Mouse (Mus musculus): ENCODE measurements around the gene Cdc37l1. TPM values are rescaled to one million over a fixed set of nuclear protein-coding genes. Genes with fewer than 3 reads are reported as not detected.
"Not testable (repeated sequence)": the region's sequence is repeated elsewhere in the genome, so short reads cannot be mapped to it uniquely, and the experiment has no call there.

The Cdc37l1 gene
- polyA plus RNA-seq, 1 experiment from 2014 or later = 51.7 TPM

- DNase-seq (ENCODE audit: low spot score) (no peak), ATAC-seq (ENCODE audit: low FRiP score) (no peak)
- Histone ChIP-seq H3K27ac (ENCODE audit: low read depth, low read length) (no peak overlapping the region), H3K9ac (ENCODE audit: low read depth, low read length) (peak overlapping the region; percentile 76), H3K4me2 (replicated peaks; ENCODE audit: low read depth, low read length) (peak overlapping the region; percentile 33), H3K4me3 (ENCODE audit: low read depth, low read length) (peak overlapping the region; percentile 63), H3K4me1 (replicated peaks; ENCODE audit: control insufficient read depth, insufficient read depth, low read length) (0 out of 2 replicates have a peak, but pooled peaks cover 2% of the 10 kb centered on the region), H3K9me3 (ENCODE audit: control insufficient read depth, low read length) (no peaks in the 10 kb centered on the region), H3K27me3 (ENCODE audit: control insufficient read depth, insufficient read depth, low read length) (no peaks in the 10 kb centered on the region), H3K36me3 (ENCODE audit: control insufficient read depth, insufficient read depth, low read length) (no peaks in the 10 kb centered on the region)
- 71% methylated on average over 5 of the region's 5 CpGs for WGBS
These were observed 1.2 kb downstream of the Cdc37l1 start for GRCm38 (mm10) chr19:28991391-28991790.

DNA sequence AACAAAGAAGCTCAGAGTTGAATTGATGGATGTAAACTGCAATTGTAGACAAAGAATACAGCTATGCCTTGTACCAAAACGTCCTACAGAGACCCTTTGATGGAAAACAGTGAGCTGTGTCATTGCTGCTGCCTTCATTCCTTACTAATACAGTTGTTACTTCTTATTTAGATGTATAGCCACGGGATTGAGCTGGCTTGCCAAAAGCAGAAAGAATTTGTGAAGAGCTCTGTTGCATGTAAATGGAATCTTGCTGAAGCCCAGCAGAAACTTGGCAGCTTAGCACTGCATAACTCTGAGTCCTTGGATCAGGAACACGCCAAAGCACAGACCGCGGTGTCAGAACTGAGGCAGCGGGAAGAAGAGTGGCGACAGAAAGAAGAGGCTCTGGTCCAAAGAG, 4.7 kb downstream of the Cdc37l1 start:
- Histone ChIP-seq H3K27me3 (ENCODE audit: control insufficient read depth, insufficient read depth, low read length) (no peaks in the 10 kb centered on the region), H3K4me2 (replicated peaks; ENCODE audit: low read depth, low read length) (no peak overlapping the region), H3K27ac (ENCODE audit: low read depth, low read length) (no peak overlapping the region), H3K9me3 (ENCODE audit: control insufficient read depth, low read length) (no peaks in the 10 kb centered on the region), H3K36me3 (ENCODE audit: control insufficient read depth, insufficient read depth, low read length) (no peaks in the 10 kb centered on the region), H3K9ac (ENCODE audit: low read depth, low read length) (no peak overlapping the region), H3K4me3 (ENCODE audit: low read depth, low read length) (no peak overlapping the region), H3K4me1 (replicated peaks; ENCODE audit: control insufficient read depth, insufficient read depth, low read length) (0 out of 2 replicates have a peak, but pooled peaks cover 2% of the 10 kb centered on the region)
- ATAC-seq (ENCODE audit: low FRiP score) (no peak), DNase-seq (ENCODE audit: low spot score) (no peak)
- WGBS = 79% methylated on average over 7 of the region's 7 CpGs

- H3K4me2 ChIP-seq (replicated peaks; ENCODE audit: low read depth, low read length) = no peak overlapping the region
- H3K36me3 ChIP-seq (ENCODE audit: control insufficient read depth, insufficient read depth, low read length) = no peaks in the 10 kb centered on the region
- no peaks in the 10 kb centered on the region for H3K27me3 ChIP-seq (ENCODE audit: control insufficient read depth, insufficient read depth, low read length)
- H3K4me1 ChIP-seq (replicated peaks; ENCODE audit: control insufficient read depth, insufficient read depth, low read length) = 0 out of 2 replicates have a peak, but pooled peaks cover 2% of the 10 kb centered on the region
- H3K27ac ChIP-seq (ENCODE audit: low read depth, low read length) = no peak overlapping the region
- H3K9ac ChIP-seq (ENCODE audit: low read depth, low read length) = no peak overlapping the region
- DNase-seq (ENCODE audit: low spot score) = no peak
- no peak for ATAC-seq (ENCODE audit: low FRiP score)
- no peak overlapping the region for H3K4me3 ChIP-seq (ENCODE audit: low read depth, low read length)
- WGBS = 90% methylated on average over 5 of the region's 5 CpGs
- no peaks in the 10 kb centered on the region for H3K9me3 ChIP-seq (ENCODE audit: control insufficient read depth, low read length)
These were observed 5.2 kb downstream of the Cdc37l1 start for GRCm38 (mm10) chr19:28995366-28995765.

DNA sequence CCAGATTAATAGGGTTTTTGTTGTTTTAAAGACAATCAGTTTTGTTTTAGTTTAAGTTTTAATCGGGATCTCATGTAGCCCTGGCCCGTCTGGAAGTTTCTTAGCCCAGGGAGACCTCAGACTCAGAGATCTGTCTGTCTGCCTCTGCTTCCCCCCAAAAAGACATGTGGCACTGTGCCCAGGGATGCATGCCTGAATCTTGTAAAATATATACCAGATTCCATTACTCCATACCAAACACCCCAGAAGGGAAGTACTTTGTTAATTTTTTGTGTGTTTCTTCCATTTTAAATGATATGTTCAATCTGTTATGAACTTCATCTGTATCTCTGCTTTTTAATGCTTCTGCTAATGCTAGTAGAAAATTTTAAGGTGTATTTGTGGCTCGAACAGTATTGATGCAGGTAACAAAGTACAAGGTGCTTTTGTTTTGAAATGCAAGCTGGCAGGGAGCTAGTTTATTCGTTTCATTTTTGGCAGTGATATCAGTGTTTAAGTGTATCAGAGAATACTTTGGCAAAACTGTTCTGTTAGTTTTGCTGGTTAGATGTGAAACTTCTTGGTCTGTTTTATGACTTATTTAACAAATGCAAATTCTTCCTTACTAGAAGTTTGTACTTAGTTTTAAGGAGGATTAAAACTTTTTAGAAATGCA, 8.0 kb downstream of the Cdc37l1 start:
- DNase-seq (ENCODE audit: low spot score) = no peak
- Histone ChIP-seq H3K4me1 (replicated peaks; ENCODE audit: control insufficient read depth, insufficient read depth, low read length) (no peaks in the 10 kb centered on the region), H3K4me2 (replicated peaks; ENCODE audit: low read depth, low read length) (no peak overlapping the region), H3K9me3 (ENCODE audit: control insufficient read depth, low read length) (no peaks in the 10 kb centered on the region), H3K27me3 (ENCODE audit: control insufficient read depth, insufficient read depth, low read length) (no peaks in the 10 kb centered on the region), H3K27ac (ENCODE audit: low read depth, low read length) (no peak overlapping the region), H3K9ac (ENCODE audit: low read depth, low read length) (no peak overlapping the region), H3K36me3 (ENCODE audit: control insufficient read depth, insufficient read depth, low read length) (0 out of 2 replicates have a peak, but pooled peaks cover 3% of the 10 kb centered on the region), H3K4me3 (ENCODE audit: low read depth, low read length) (no peak overlapping the region)
- no peak for ATAC-seq (ENCODE audit: low FRiP score)
- 94% methylated on average over 4 of the region's 4 CpGs for WGBS

- H3K4me2 ChIP-seq (replicated peaks; ENCODE audit: low read depth, low read length); H3K27me3 ChIP-seq (ENCODE audit: control insufficient read depth, insufficient read depth, low read length); ATAC-seq (ENCODE audit: low FRiP score); DNase-seq (ENCODE audit: low spot score); H3K36me3 ChIP-seq (ENCODE audit: control insufficient read depth, insufficient read depth, low read length); H3K4me3 ChIP-seq (ENCODE audit: low read depth, low read length); H3K27ac ChIP-seq (ENCODE audit: low read depth, low read length); H3K4me1 ChIP-seq (replicated peaks; ENCODE audit: control insufficient read depth, insufficient read depth, low read length); H3K9me3 ChIP-seq (ENCODE audit: control insufficient read depth, low read length); H3K9ac ChIP-seq (ENCODE audit: low read depth, low read length): not testable (repeated sequence)
- WGBS = 95% methylated on average over 16 of the region's 16 CpGs
These were observed 10.2 kb downstream of the Cdc37l1 start for GRCm38 (mm10) chr19:29000321-29000720.

GRCm38 (mm10) chr19:29008069-29008706, 18.0 kb downstream of the Cdc37l1 start:
- Histone ChIP-seq H3K36me3 (ENCODE audit: control insufficient read depth, insufficient read depth, low read length) (0 out of 2 replicates have a peak, but pooled peaks cover 5% of the 10 kb centered on the region), H3K9me3 (ENCODE audit: control insufficient read depth, low read length) (no peaks in the 10 kb centered on the region), H3K4me2 (replicated peaks; ENCODE audit: low read depth, low read length) (no peak overlapping the region), H3K4me1 (replicated peaks; ENCODE audit: control insufficient read depth, insufficient read depth, low read length) (no peaks in the 10 kb centered on the region), H3K27me3 (ENCODE audit: control insufficient read depth, insufficient read depth, low read length) (no peaks in the 10 kb centered on the region), H3K9ac (ENCODE audit: low read depth, low read length) (no peak overlapping the region), H3K4me3 (ENCODE audit: low read depth, low read length) (no peak overlapping the region), H3K27ac (ENCODE audit: low read depth, low read length) (no peak overlapping the region)
- 92% methylated on average over 3 of the region's 3 CpGs for WGBS
- ATAC-seq (ENCODE audit: low FRiP score) = no peak
- no peak for DNase-seq (ENCODE audit: low spot score)

DNA sequence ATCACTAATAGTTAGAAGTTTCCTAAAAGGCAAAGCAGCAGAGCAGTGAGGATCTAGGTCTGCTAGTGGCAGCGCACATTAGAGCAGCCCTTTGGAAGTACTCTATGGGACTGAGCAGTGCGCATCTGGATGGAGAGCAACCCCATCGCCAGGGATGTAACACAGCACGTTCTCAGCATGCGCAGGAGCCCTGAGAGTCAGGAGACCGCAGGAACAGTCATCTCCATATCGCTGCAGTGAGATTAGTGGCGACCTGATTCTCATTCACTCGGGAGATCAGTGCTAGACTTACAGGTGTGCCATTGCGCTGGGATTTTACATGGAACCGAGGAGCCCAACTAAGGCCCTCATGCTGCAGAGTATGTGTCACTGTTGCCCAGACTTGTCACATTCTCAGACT, 18.9 kb downstream of the Cdc37l1 start:
- Histone ChIP-seq H3K4me2 (replicated peaks; ENCODE audit: low read depth, low read length) (no peak overlapping the region), H3K9ac (ENCODE audit: low read depth, low read length) (no peak overlapping the region), H3K27ac (ENCODE audit: low read depth, low read length) (no peak overlapping the region), H3K4me1 (replicated peaks; ENCODE audit: control insufficient read depth, insufficient read depth, low read length) (no peaks in the 10 kb centered on the region), H3K27me3 (ENCODE audit: control insufficient read depth, insufficient read depth, low read length) (no peaks in the 10 kb centered on the region), H3K4me3 (ENCODE audit: low read depth, low read length) (no peak overlapping the region), H3K9me3 (ENCODE audit: control insufficient read depth, low read length) (no peaks in the 10 kb centered on the region), H3K36me3 (ENCODE audit: control insufficient read depth, insufficient read depth, low read length) (0 out of 2 replicates have a peak, but pooled peaks cover 5% of the 10 kb centered on the region)
- 92% methylated on average over 11 of the region's 11 CpGs for WGBS
- ATAC-seq (ENCODE audit: low FRiP score) = no peak
- no peak for DNase-seq (ENCODE audit: low spot score)

GRCm38 (mm10) chr19:29011355-29011990, 21.3 kb downstream of the Cdc37l1 start:
- Histone ChIP-seq H3K9me3 (ENCODE audit: control insufficient read depth, low read length) (no peaks in the 10 kb centered on the region), H3K9ac (ENCODE audit: low read depth, low read length) (no peak overlapping the region), H3K27ac (ENCODE audit: low read depth, low read length) (no peak overlapping the region), H3K4me3 (ENCODE audit: low read depth, low read length) (no peak overlapping the region), H3K36me3 (ENCODE audit: control insufficient read depth, insufficient read depth, low read length) (0 out of 2 replicates have a peak, but pooled peaks cover 5% of the 10 kb centered on the region), H3K4me1 (replicated peaks; ENCODE audit: control insufficient read depth, insufficient read depth, low read length) (no peaks in the 10 kb centered on the region), H3K27me3 (ENCODE audit: control insufficient read depth, insufficient read depth, low read length) (no peaks in the 10 kb centered on the region), H3K4me2 (replicated peaks; ENCODE audit: low read depth, low read length) (no peak overlapping the region)
- ATAC-seq (ENCODE audit: low FRiP score) (no peak), DNase-seq (ENCODE audit: low spot score) (no peak)
- WGBS = 90% methylated on average over 12 of the region's 12 CpGs

Data from hindbrain, embryonic 11.5 days (tissue).